Mouse (Mus musculus) midbrain, postnatal 0 days (tissue): ENCODE data around the gene Flt3l. TPM values are rescaled to one million over a fixed set of nuclear protein-coding genes. Genes with fewer than 3 reads are reported as not detected.

Experiments used
- ATAC-seq: fragments of 200-750 bp; cut with Nextera tagmentation; 2 replicates; pipeline ENCODE4 v1.8.0; 2017; ENCODE audit warnings: moderate number of reproducible peaks, mild to moderate bottlenecking, moderate TSS enrichment, moderate library complexity; ENCODE audit not compliant: low FRiP score
- DNase-seq: peaks from one replicate; pipeline ENCODE4 v3.0.0-alpha.2; 2015; ENCODE audit warnings: low spot score
- H3K27ac ChIP-seq: fragments of 300-500 bp; sonication (generic); 2 replicates; pipeline ENCODE4 v1.5.1; 2014; ENCODE audit warnings: low read depth, mild to moderate bottlenecking, low read length, mixed read lengths
- H3K27me3 ChIP-seq: fragments of 300-500 bp; sonication (generic); 2 replicates; pipeline ENCODE4 v1.6.1; 2014; ENCODE audit warnings: low read length, control low read depth, mixed read lengths; ENCODE audit not compliant: insufficient read depth
- H3K36me3 ChIP-seq: fragments of 300-500 bp; sonication (generic); 2 replicates; pipeline ENCODE4 v1.6.1; 2014; ENCODE audit warnings: low read length, control low read depth, mixed read lengths; ENCODE audit not compliant: insufficient read depth
- H3K4me1 ChIP-seq: fragments of 300-500 bp; sonication (generic); 2 replicates; pipeline ENCODE4 v1.6.1; 2014; ENCODE audit warnings: mild to moderate bottlenecking, control low read depth, antibody characterized with exemption, low read length, mixed read lengths; ENCODE audit not compliant: insufficient read depth
- H3K4me2 ChIP-seq: fragments of 300-500 bp; sonication (generic); 2 replicates; pipeline ENCODE4 v1.6.1; 2014; ENCODE audit warnings: low read depth, mild to moderate bottlenecking, low read length, mixed read lengths; ENCODE audit not compliant: poor library complexity, severe bottlenecking
- H3K4me3 ChIP-seq: fragments of 300-500 bp; sonication (generic); 2 replicates; pipeline ENCODE4 v1.5.1; 2014; ENCODE audit warnings: low read depth, mild to moderate bottlenecking, low read length, moderate library complexity
- H3K9ac ChIP-seq: fragments of 300-500 bp; sonication (generic); replicated peaks from 2 replicates; pipeline ENCODE4 v1.6.1; 2014; ENCODE audit warnings: mild to moderate bottlenecking, low read length, moderate library complexity, mixed read lengths; ENCODE audit not compliant: poor library complexity, severe bottlenecking
- H3K9me3 ChIP-seq: fragments of 300-500 bp; sonication (generic); 2 replicates; pipeline ENCODE4 v1.6.1; 2016; ENCODE audit warnings: low read length, control low read depth
- CTCF ChIP-seq: IDR thresholded peaks from 2 replicates; pipeline ENCODE4 v1.5.1; 2016; ENCODE audit warnings: antibody characterized with exemption, mild to moderate bottlenecking
- WGBS: fragments of 180-500 bp; shearing (Covaris S2); extraction: QIAGEN DNeasy Blood & Tissue Kit; methylation state at CpG from one replicate; pipeline ENCODE4 v1.1.7; 2014; 5-methylcytosine and 5-hydroxymethylcytosine counted together
- polyA plus RNA-seq: library from polyadenylated mRNA; unstranded; fragments of >200 nt; fragmentation: Nextera tagmentation; extraction: Ambion mirVana; gene quantifications from 2 replicates; pipeline ENCODE4 v1.2.1, GENCODE M21; 2015
- total RNA-seq: library from RNA; depleted of rRNA; stranded (reverse); fragments of >200 nt; gene quantifications from 2 replicates; pipeline ENCODE4 v1.2.3, GENCODE M21; 2014

The Flt3l gene
- total and polyA plus RNA-seq, 2 experiments from 2014 or later: 1.7 to 7.8 TPM

DNA sequence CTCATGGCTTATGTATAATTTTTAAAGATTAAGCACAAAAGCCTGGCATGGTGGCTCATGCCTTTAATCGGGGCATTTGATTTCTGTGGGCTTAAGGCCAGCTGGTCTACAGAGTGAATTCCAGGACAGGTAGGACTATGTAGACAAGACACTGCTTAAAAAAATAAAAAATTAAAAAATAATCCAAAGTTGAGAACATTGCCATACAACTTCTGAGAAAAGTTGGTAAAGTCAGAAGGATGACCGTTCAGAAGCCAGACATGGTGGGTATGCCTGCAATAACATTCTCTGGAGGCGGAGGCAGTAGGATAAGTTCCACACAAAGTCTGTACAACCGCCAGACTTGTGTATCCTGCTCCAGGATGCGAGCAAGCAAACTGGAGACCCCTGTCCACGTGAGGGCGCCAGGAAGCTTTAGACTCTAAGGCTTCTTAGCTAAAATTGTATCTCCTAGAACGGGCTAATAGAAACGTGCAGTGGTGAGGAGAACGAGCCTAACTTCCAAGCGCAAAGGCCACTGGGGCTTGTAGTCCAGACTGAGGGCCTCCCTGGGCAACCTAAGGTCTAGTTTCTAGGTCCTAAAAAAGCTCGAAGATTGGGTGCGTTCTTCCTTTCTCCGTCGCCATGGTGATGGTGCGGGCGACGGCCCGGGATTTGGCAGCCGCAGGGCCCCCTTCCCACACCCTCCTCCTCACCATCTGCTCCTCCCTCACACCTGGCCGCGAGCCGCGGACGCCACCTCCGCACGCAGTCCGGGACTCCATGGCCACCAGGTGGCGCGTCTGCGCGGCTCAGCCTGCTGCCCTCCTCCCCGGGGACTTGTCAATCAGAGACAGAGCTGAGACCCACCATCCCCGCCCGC is 25.6 kb upstream of the Flt3l start:
- H3K27ac ChIP-seq: peak overlapping the region; percentile 55; the same call in 1 of the 2 replicates
- peak; percentile 84 for TF ChIP-seq CTCF
- peak; percentile 87 for ATAC-seq

DNA sequence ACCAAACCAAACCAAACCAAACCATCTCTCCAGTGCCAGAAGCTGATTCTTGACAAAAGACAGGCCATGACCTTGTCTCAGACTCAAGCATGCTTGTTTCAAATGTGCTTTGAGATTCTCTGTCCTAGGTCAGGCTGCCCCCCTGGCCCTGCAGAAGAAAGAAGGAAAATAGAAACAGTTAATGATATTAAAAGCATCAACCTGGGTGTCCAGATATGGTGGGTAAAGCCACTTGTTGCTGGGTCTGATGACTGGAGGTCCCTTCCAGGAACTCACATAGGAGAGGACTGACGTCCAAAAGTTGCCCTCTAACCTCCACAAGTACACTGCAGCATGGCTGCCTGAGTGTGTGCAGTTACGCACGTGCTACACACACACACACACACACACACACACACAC is 24.6 kb upstream of the Flt3l start:
- Histone ChIP-seq H3K36me3 (peaks cover 28% of the 10 kb centered on the region), H3K9me3 (no peaks in the 10 kb centered on the region), H3K27me3 (peaks cover 22% of the 10 kb centered on the region), H3K4me1 (peaks cover 8% of the 10 kb centered on the region; the same call in 1 of the 2 replicates), H3K4me2 (no peak overlapping the region), H3K4me3 (no peak overlapping the region), H3K9ac (no peak overlapping the region), H3K27ac (no peak overlapping the region)
- no peak for DNase-seq
- no peak for ATAC-seq
- TF ChIP-seq CTCF: no peak
- WGBS: 88% methylated on average over 3 of the region's 3 CpGs

More for the DNA sequence above, 25.6 kb upstream of the Flt3l start:
- H3K9me3 ChIP-seq: no peaks in the 10 kb centered on the region
- peak overlapping the region; percentile 34 for H3K4me3 ChIP-seq
- H3K4me1 ChIP-seq: peaks cover 8% of the 10 kb centered on the region; the same call in 1 of the 2 replicates
- H3K36me3 ChIP-seq: peaks cover 28% of the 10 kb centered on the region
- 0 out of 2 replicates have a peak overlapping the region, but pooled peaks have one; percentile 19 for H3K9ac ChIP-seq
- peaks cover 29% of the 10 kb centered on the region for H3K27me3 ChIP-seq
- DNase-seq: peak; percentile 97
- WGBS: 5% methylated on average over 33 of the region's 35 CpGs
- H3K4me2 ChIP-seq: peak overlapping the region; percentile 60

DNA sequence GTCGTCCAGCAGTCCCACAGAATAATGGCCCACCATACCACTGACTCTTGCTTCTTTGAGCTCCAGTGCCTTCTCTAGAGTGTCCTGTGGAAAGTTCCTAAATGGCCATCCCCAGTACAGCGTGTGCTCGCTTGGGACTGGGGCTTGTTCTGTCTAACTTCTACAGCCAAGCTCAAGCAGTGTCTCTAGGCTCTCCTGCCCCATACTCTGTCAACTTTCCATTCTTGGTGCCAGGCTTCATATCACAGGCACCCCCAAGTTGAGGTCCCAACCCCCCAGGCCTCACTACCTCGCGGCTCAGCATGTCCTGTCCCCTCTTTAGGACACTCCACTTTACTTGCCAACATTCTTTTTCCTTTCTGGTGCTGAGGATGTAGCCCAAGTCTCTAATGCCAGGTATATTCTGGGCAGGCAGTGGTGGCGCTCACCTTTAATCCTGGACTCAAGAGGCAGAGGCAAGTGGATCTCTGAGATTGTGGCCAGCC is 24.1 kb upstream of the Flt3l start:
- peaks cover 17% of the 10 kb centered on the region for H3K27me3 ChIP-seq
- no peak overlapping the region for H3K4me2 ChIP-seq
- no peak for TF ChIP-seq CTCF
- 96% methylated on average over 6 of the region's 6 CpGs for WGBS
- peaks cover 28% of the 10 kb centered on the region for H3K36me3 ChIP-seq
- ATAC-seq: no peak
- no peak overlapping the region for H3K27ac ChIP-seq
- DNase-seq: no peak
- peaks cover 8% of the 10 kb centered on the region; the same call in 1 of the 2 replicates for H3K4me1 ChIP-seq
- no peak overlapping the region for H3K4me3 ChIP-seq
- H3K9me3 ChIP-seq: no peaks in the 10 kb centered on the region
- H3K9ac ChIP-seq: no peak overlapping the region

DNA sequence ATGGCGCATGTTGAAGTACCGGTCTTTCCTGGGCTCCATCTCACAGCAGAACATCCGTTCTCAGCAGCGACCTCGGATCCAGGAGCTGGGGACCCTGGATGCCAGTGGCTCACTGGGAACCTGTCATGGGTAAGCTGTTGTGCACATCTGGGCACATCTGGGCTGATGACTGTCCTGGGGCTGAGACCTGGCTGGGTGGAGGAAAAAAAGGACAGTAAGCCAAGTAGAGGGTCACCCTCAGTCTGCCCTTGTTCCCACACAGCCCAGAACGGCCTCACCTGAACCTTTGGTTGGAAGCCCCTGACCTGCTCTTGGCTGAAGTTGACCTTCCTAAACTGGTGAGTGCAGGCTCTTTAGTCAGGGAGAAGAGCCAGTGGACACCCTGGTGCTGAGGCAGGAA is 22.8 kb upstream of the Flt3l start:
- Histone ChIP-seq H3K27me3 (peaks cover 3% of the 10 kb centered on the region; the same call in 1 of the 2 replicates), H3K27ac (no peak overlapping the region), H3K9ac (no peak overlapping the region), H3K4me2 (no peak overlapping the region), H3K4me1 (peaks cover 8% of the 10 kb centered on the region; the same call in 1 of the 2 replicates), H3K9me3 (no peaks in the 10 kb centered on the region), H3K36me3 (peaks cover 28% of the 10 kb centered on the region), H3K4me3 (no peak overlapping the region)
- WGBS: 92% methylated on average over 6 of the region's 6 CpGs
- ATAC-seq (no peak), DNase-seq (no peak)
- no peak for TF ChIP-seq CTCF

DNA sequence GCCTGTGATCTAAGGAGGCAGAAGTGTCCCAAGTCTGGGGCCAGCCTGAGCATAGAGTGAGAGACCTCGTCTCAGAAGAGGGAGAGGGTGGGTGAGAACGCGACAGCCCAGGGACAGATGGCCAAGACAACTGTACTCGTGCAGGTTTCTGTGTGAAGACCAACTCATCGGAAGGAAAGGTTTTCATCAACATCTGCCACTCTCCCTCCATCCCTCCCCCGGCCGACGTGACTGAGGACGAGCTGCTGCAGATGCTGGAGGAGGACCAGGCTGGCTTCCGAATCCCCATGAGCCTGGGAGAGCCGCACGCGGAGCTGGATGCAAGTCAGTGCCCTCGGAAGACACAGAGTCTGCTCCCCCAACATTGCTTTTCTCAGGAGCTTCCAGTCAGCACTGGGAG is 21.2 kb upstream of the Flt3l start:
- Histone ChIP-seq H3K27ac (no peak overlapping the region), H3K9ac (no peak overlapping the region), H3K4me2 (no peak overlapping the region), H3K36me3 (peaks cover 28% of the 10 kb centered on the region), H3K4me3 (no peak overlapping the region), H3K9me3 (no peaks in the 10 kb centered on the region), H3K4me1 (0 out of 2 replicates have a peak, but pooled peaks cover 3% of the 10 kb centered on the region), H3K27me3 (no peaks in the 10 kb centered on the region)
- DNase-seq (no peak), ATAC-seq (no peak)
- TF ChIP-seq CTCF: no peak
- WGBS: 87% methylated on average over 14 of the region's 14 CpGs

DNA sequence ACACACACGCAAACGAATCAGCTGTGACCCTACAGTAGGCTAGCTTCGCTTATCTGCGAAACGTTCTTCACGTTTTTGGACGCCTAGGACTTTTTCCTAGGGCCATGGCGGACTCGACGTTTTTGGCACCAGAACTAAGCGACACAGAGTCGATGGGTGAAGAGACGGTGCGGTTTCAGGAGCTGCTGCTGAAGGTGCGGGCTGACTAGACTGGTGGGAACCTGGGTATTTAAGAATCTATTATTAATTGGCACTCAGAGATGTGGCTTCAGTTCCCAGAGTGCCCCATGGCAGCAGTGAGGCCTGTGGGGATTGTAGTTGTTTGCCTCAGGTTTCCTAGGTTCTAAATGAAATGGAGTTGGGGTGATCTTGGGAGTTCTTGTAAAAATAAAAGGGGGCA is 20.0 kb upstream of the Flt3l start:
- no peaks in the 10 kb centered on the region for H3K9me3 ChIP-seq
- no peak overlapping the region for H3K27ac ChIP-seq
- no peak overlapping the region for H3K4me3 ChIP-seq
- H3K27me3 ChIP-seq: no peaks in the 10 kb centered on the region
- WGBS: 95% methylated on average over 15 of the region's 15 CpGs
- peaks cover 28% of the 10 kb centered on the region for H3K36me3 ChIP-seq
- no peak for TF ChIP-seq CTCF
- no peak for DNase-seq
- ATAC-seq: no peak
- H3K9ac ChIP-seq: no peak overlapping the region
- H3K4me1 ChIP-seq: no peaks in the 10 kb centered on the region
- H3K4me2 ChIP-seq: no peak overlapping the region
